In the genomic region with DNA sequence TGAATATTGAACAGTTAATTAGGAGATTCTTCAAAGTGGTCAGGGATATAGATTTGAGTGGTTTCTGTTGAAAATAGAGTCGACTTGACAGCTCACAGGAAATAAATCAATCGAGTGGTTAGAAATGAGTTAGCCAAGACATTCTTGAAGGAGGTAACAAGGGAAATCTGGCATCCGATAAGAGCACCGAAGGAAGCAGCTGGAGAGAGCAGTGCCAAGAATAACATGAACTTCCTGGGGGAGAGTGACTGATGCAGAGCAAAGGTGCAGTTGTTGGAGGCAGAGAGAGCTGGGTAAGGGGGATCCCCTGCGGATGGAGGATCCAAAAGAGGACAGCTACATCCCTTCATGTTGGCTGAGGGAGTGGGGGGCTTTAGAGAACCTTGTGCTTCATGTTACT, we compare ENCODE assay signal across 13 mouse cellular contexts. TPM values are rescaled to one million over a fixed set of nuclear protein-coding genes. Genes with fewer than 3 reads are reported as not detected.
A peak's percentile ranks its signal among the peaks of the same experiment; 100 is the strongest.
DNase-seq lines count a peak whose midpoint lies in the region; ATAC-seq and TF ChIP-seq lines count a peak whose summit lies in the region.
"Had no signal": no experiment of that assay in that cellular context is flagged by ENCODE, and none has a peak within 500 bp of the region (broad histone marks: within the 10 kb centered on the region; RNA-seq: fewer than 3 reads in every experiment).

No protein-coding gene starts in this region.

- TF ChIP-seq EP300 in stomach, postnatal 0 days (optimal IDR thresholded peaks at IDR 0.05): no peak

- H3K27ac ChIP-seq in lung, embryonic 16.5 days (ENCODE audit: low read length): peak overlapping the region; percentile 41; the same call in 1 of the 2 replicates
- no peak overlapping the region for H3K27ac ChIP-seq in stomach, postnatal 0 days (replicated peaks)
- H3K27ac ChIP-seq in midbrain, embryonic 11.5 days (ENCODE audit: low read depth, low read length): no peak overlapping the region
- H3K27ac ChIP-seq: embryonic facial prominence, embryonic 13.5 days; limb, embryonic 15.5 days; midbrain, embryonic 15.5 days had no signal

- peaks cover 3% of the 10 kb centered on the region for H3K36me3 ChIP-seq in lung, embryonic 16.5 days (ENCODE audit: control insufficient read depth, insufficient read depth, low read length)
- no peaks in the 10 kb centered on the region; the same call in 1 of the 2 replicates for H3K36me3 ChIP-seq in stomach, postnatal 0 days (ENCODE audit: control insufficient read depth, insufficient read depth, low read length)
- peaks cover 4% of the 10 kb centered on the region; the same call in 1 of the 2 replicates for H3K36me3 ChIP-seq in midbrain, embryonic 11.5 days (ENCODE audit: control insufficient read depth, insufficient read depth, low read length)

- intact Hi-C loops in heart, postnatal 25 days (cut with DNase I): no loop called here

- H3K27me3 ChIP-seq in lung, embryonic 16.5 days (ENCODE audit: control insufficient read depth, insufficient read depth, low read depth, low read length): no peaks in the 10 kb centered on the region
- H3K27me3 ChIP-seq in stomach, postnatal 0 days (ENCODE audit: control insufficient read depth, insufficient read depth, low read length): no peaks in the 10 kb centered on the region
- H3K27me3 ChIP-seq in midbrain, embryonic 11.5 days (ENCODE audit: control insufficient read depth, insufficient read depth, low read length): no peaks in the 10 kb centered on the region
- H3K27me3 ChIP-seq: embryonic facial prominence, embryonic 13.5 days; limb, embryonic 15.5 days; midbrain, embryonic 15.5 days had no signal

- H3K4me3 ChIP-seq in lung, embryonic 16.5 days (ENCODE audit: low read length): no peak overlapping the region
- H3K4me3 ChIP-seq in stomach, postnatal 0 days (ENCODE audit: low read depth, low read length): no peak overlapping the region
- H3K4me3 ChIP-seq in midbrain, embryonic 11.5 days (ENCODE audit: low read depth, low read length): no peak overlapping the region
- H3K4me3 ChIP-seq: embryonic facial prominence, embryonic 13.5 days; limb, embryonic 15.5 days; midbrain, embryonic 15.5 days had no signal

- no peak overlapping the region for H3K9ac ChIP-seq in lung, embryonic 16.5 days (ENCODE audit: low read length)
- H3K9ac ChIP-seq in stomach, postnatal 0 days (ENCODE audit: low read length): no peak overlapping the region
- H3K9ac ChIP-seq in midbrain, embryonic 11.5 days (ENCODE audit: low read length): no peak overlapping the region
- H3K9ac ChIP-seq: embryonic facial prominence, embryonic 13.5 days; limb, embryonic 15.5 days; midbrain, embryonic 15.5 days had no signal

- no peak for TF ChIP-seq CTCF in stomach, postnatal 0 days (IDR thresholded peaks at IDR 0.05; ENCODE audit: low read depth)

- peaks cover 11% of the 10 kb centered on the region for H3K4me1 ChIP-seq in lung, embryonic 16.5 days (replicated peaks; ENCODE audit: control insufficient read depth, insufficient read depth, low read length)
- no peaks in the 10 kb centered on the region for H3K4me1 ChIP-seq in stomach, postnatal 0 days (replicated peaks; ENCODE audit: control insufficient read depth, insufficient read depth)
- H3K4me1 ChIP-seq in midbrain, embryonic 11.5 days (ENCODE audit: control insufficient read depth, insufficient read depth, low read length): no peaks in the 10 kb centered on the region
- H3K4me1 ChIP-seq: embryonic facial prominence, embryonic 13.5 days; limb, embryonic 15.5 days; midbrain, embryonic 15.5 days had no signal

- H3K4me2 ChIP-seq in lung, embryonic 16.5 days (ENCODE audit: low read depth, low read length): no peak overlapping the region
- H3K4me2 ChIP-seq in stomach, postnatal 0 days (replicated peaks; ENCODE audit: low read depth): no peak overlapping the region
- no peak overlapping the region for H3K4me2 ChIP-seq in midbrain, embryonic 11.5 days
- H3K4me2 ChIP-seq: embryonic facial prominence, embryonic 13.5 days; limb, embryonic 15.5 days; midbrain, embryonic 15.5 days had no signal

- DNase-seq in adrenal gland, adult 2 months: peak; percentile 28
- no peak for DNase-seq in adrenal gland, adult 18-20 months (ENCODE audit: low spot score in 2 of 2)
- DNase-seq in MN1 (ENCODE audit: low spot score): peak; percentile 50
- peak; percentile 11 for DNase-seq in heart, postnatal 25 days (ENCODE audit: low spot score)
- DNase-seq in cerebellum, postnatal 25 days: no peak
- no peak for DNase-seq in stomach, postnatal 0 days (ENCODE audit: low spot score)
- DNase-seq in midbrain, embryonic 11.5 days (ENCODE audit: low spot score, missing footprints): no peak

- peak; percentile 74 for ATAC-seq in lung, embryonic 16.5 days (ENCODE audit: low read depth)
- no peak for ATAC-seq in stomach, postnatal 0 days (ENCODE audit: low FRiP score, low TSS enrichment)
- ATAC-seq in midbrain, embryonic 11.5 days (ENCODE audit: low FRiP score): no peak
- ATAC-seq: midbrain, embryonic 15.5 days had no signal

- H3K9me3 ChIP-seq in lung, embryonic 16.5 days (ENCODE audit: control insufficient read depth, low read length): no peaks in the 10 kb centered on the region
- H3K9me3 ChIP-seq in stomach, postnatal 0 days (ENCODE audit: control insufficient read depth, low read length): no peaks in the 10 kb centered on the region
- H3K9me3 ChIP-seq in midbrain, embryonic 11.5 days (ENCODE audit: control insufficient read depth, low read length): no peaks in the 10 kb centered on the region; the same call in 1 of the 2 replicates
- H3K9me3 ChIP-seq: embryonic facial prominence, embryonic 13.5 days; limb, embryonic 15.5 days; midbrain, embryonic 15.5 days had no signal

- 22% methylated on average over 5 of the region's 5 CpGs for WGBS in lung, embryonic 16.5 days
- WGBS in stomach, postnatal 0 days: 52% methylated on average over 5 of the region's 5 CpGs
- 84% methylated on average over 5 of the region's 5 CpGs for WGBS in midbrain, embryonic 11.5 days

RNA-seq across cellular contexts. Expression of a gene that starts 22.9 kb away (rescaled TPM):
- 100 to 1,000 TPM; 127 to 145 TPM for total RNA-seq in adrenal gland, adult 2 months (2021)
- polyA plus RNA-seq in adrenal gland, adult 2 months (2012; rRNA removed): 122 and 155 TPM in 2 replicates
- total RNA-seq in adrenal gland, adult 18-20 months (2021): 100 to 1,000 TPM; 112 to 139 TPM
- total RNA-seq in heart, postnatal 25 days (2021): 10 to 100 TPM; 75.4 to 78.4 TPM
- 121 and 128 TPM in 2 replicates for polyA plus RNA-seq in lung, embryonic 16.5 days (2015; fragmentation: Nextera tagmentation; extraction: Ambion mirVana)
- 69.0 and 81.3 TPM in 2 replicates for polyA plus RNA-seq in stomach, postnatal 0 days (2015; fragmentation: Nextera tagmentation; extraction: Ambion mirVana)
- 80.0 and 88.9 TPM in 2 replicates for polyA plus RNA-seq in midbrain, embryonic 11.5 days (2014; fragmentation: Nextera tagmentation; extraction: Ambion mirVana)

RNA-seq across cellular contexts. Expression of a gene that starts 48.7 kb away (rescaled TPM):
- not detected for total RNA-seq in adrenal gland, adult 2 months (2021)
- polyA plus RNA-seq in adrenal gland, adult 2 months (2012; rRNA removed): not detected in 2 replicates
- total RNA-seq in adrenal gland, adult 18-20 months (2021): not detected
- total RNA-seq in heart, postnatal 25 days (2021): not detected
- not detected in 2 replicates for polyA plus RNA-seq in lung, embryonic 16.5 days (2015; fragmentation: Nextera tagmentation; extraction: Ambion mirVana)
- polyA plus RNA-seq in stomach, postnatal 0 days (2015; fragmentation: Nextera tagmentation; extraction: Ambion mirVana): not detected in 2 replicates
- polyA plus RNA-seq in midbrain, embryonic 11.5 days (2014; fragmentation: Nextera tagmentation; extraction: Ambion mirVana): not detected in 2 replicates
- total RNA-seq: heart, postnatal 36 days; layer of hippocampus, adult 8-10 months had no signal
- polyA plus RNA-seq: embryonic facial prominence, embryonic 13.5 days; limb, embryonic 15.5 days; midbrain, embryonic 15.5 days had no signal

Comparison
In these comparisons a context has a peak if more than half of its experiments do, and no peak if none do; other contexts are left out.
1. DNase-seq: peak in adrenal gland, adult 2 months (single experiment), MN1 (single experiment) and heart, postnatal 25 days (single experiment); none in adrenal gland, adult 18-20 months (0 of 2), cerebellum, postnatal 25 days (0 of 2), stomach, postnatal 0 days (single experiment) and midbrain, embryonic 11.5 days (single experiment).